Mouse (Mus musculus): ENCODE measurements around the gene Tyrobp. TPM values are rescaled to one million over a fixed set of nuclear protein-coding genes. Genes with fewer than 3 reads are reported as not detected.

Gene Tyrobp
- 51.1 and 52.7 TPM in 2 replicates for polyA plus RNA-seq (2016; fragmentation: Nextera tagmentation; extraction: Ambion mirVana)

- H3K27me3 ChIP-seq (replicated peaks) = no peaks in the 10 kb centered on the region
- peak within 1 kb of the TSS; percentile 37; the same call in 1 of the 2 replicates for H3K27ac ChIP-seq
- no peaks in the 10 kb centered on the region for H3K9me3 ChIP-seq (replicated peaks)
- H3K4me3 ChIP-seq = peak within 1 kb of the TSS; percentile 2; the same call in 1 of the 2 replicates
- 19% methylated on average over 5 of the region's 5 CpGs for WGBS (ENCODE audit: insufficient replicate concordance)
- H3K36me3 ChIP-seq = no peaks in the 10 kb centered on the region
- no peak within 1 kb of the TSS; the same call in 1 of the 2 replicates for H3K4me2 ChIP-seq
- no peak within 1 kb of the TSS for H3K9ac ChIP-seq
- ATAC-seq = 0 out of 2 replicates have a peak, but pooled peaks have one; percentile 34
- H3K4me1 ChIP-seq = peaks cover 7% of the 10 kb centered on the region; the same call in 1 of the 2 replicates
Measured at GRCm38 (mm10) chr7:30413596-30413995, at the start of gene Tyrobp. Gene Tyrobp, plus strand, starts transcription at chr7:30413760.

- ATAC-seq = no peak
- H3K36me3 ChIP-seq = no peaks in the 10 kb centered on the region
- peaks cover 37% of the 10 kb centered on the region for H3K27me3 ChIP-seq (replicated peaks)
- H3K4me2 ChIP-seq = no peak overlapping the region
- H3K9me3 ChIP-seq (replicated peaks) = no peaks in the 10 kb centered on the region
- 55% methylated on average over 2 of the region's 2 CpGs for WGBS (ENCODE audit: insufficient replicate concordance)
- no peak overlapping the region for H3K4me3 ChIP-seq
- no peak overlapping the region for H3K9ac ChIP-seq
- no peak overlapping the region for H3K27ac ChIP-seq
- 0 out of 2 replicates have a peak, but pooled peaks cover 5% of the 10 kb centered on the region for H3K4me1 ChIP-seq
Measured at GRCm38 (mm10) chr7:30367466-30367865, 46.1 kb upstream of the Tyrobp start.

GRCm38 (mm10) chr7:30373501-30373962, 40.0 kb upstream of the Tyrobp start:
- Histone ChIP-seq H3K9ac (peak overlapping the region; percentile 44), H3K27ac (no peak overlapping the region), H3K4me3 (peak overlapping the region; percentile 48), H3K4me1 (0 out of 2 replicates have a peak, but pooled peaks cover 3% of the 10 kb centered on the region), H3K9me3 (replicated peaks) (no peaks in the 10 kb centered on the region), H3K27me3 (replicated peaks) (no peaks in the 10 kb centered on the region), H3K36me3 (no peaks in the 10 kb centered on the region), H3K4me2 (peak overlapping the region; percentile 61)
- peak; percentile 98 for ATAC-seq
- 1% methylated on average over 21 of the region's 21 CpGs for WGBS (ENCODE audit: insufficient replicate concordance)

GRCm38 (mm10) chr7:30380061-30380460, 33.5 kb upstream of the Tyrobp start:
- Histone ChIP-seq H3K36me3 (no peaks in the 10 kb centered on the region), H3K4me3 (no peak overlapping the region), H3K27me3 (replicated peaks) (no peaks in the 10 kb centered on the region), H3K9ac (no peak overlapping the region), H3K4me1 (no peaks in the 10 kb centered on the region), H3K27ac (no peak overlapping the region), H3K4me2 (no peak overlapping the region), H3K9me3 (replicated peaks) (no peaks in the 10 kb centered on the region)
- 45% methylated on average over 5 of the region's 5 CpGs for WGBS (ENCODE audit: insufficient replicate concordance)
- ATAC-seq = no peak

GRCm38 (mm10) chr7:30384106-30384505, 29.5 kb upstream of the Tyrobp start:
- no peaks in the 10 kb centered on the region for H3K36me3 ChIP-seq
- H3K27me3 ChIP-seq (replicated peaks) = no peaks in the 10 kb centered on the region
- no peak overlapping the region for H3K4me3 ChIP-seq
- H3K9me3 ChIP-seq (replicated peaks) = no peaks in the 10 kb centered on the region
- WGBS (ENCODE audit: insufficient replicate concordance) = 70% methylated on average over 9 of the region's 9 CpGs
- H3K4me2 ChIP-seq = no peak overlapping the region
- H3K27ac ChIP-seq = no peak overlapping the region
- no peak overlapping the region for H3K9ac ChIP-seq
- no peak for ATAC-seq
- no peaks in the 10 kb centered on the region for H3K4me1 ChIP-seq

- Histone ChIP-seq H3K4me1 (no peaks in the 10 kb centered on the region), H3K4me3 (no peak overlapping the region), H3K36me3 (no peaks in the 10 kb centered on the region), H3K27ac (peak overlapping the region; percentile 63; the same call in 1 of the 2 replicates), H3K4me2 (no peak overlapping the region), H3K9ac (no peak overlapping the region), H3K9me3 (replicated peaks) (no peaks in the 10 kb centered on the region), H3K27me3 (replicated peaks) (no peaks in the 10 kb centered on the region)
- 58% methylated on average over 4 of the region's 4 CpGs for WGBS (ENCODE audit: insufficient replicate concordance)
- ATAC-seq = no peak
Measured at GRCm38 (mm10) chr7:30392746-30393520, 20.6 kb upstream of the Tyrobp start.

- Histone ChIP-seq H3K4me2 (no peak overlapping the region), H3K4me1 (no peaks in the 10 kb centered on the region), H3K27ac (peak overlapping the region; percentile 63), H3K36me3 (no peaks in the 10 kb centered on the region), H3K9me3 (replicated peaks) (no peaks in the 10 kb centered on the region), H3K9ac (no peak overlapping the region), H3K27me3 (replicated peaks) (no peaks in the 10 kb centered on the region), H3K4me3 (no peak overlapping the region)
- no peak for ATAC-seq
- WGBS (ENCODE audit: insufficient replicate concordance) = 77% methylated on average over 4 of the region's 4 CpGs
Measured at GRCm38 (mm10) chr7:30393631-30394030, 19.9 kb upstream of the Tyrobp start.

- no peaks in the 10 kb centered on the region for H3K9me3 ChIP-seq (replicated peaks)
- no peaks in the 10 kb centered on the region for H3K4me1 ChIP-seq
- 16% methylated on average over 10 of the region's 11 CpGs for WGBS (ENCODE audit: insufficient replicate concordance)
- 0 out of 2 replicates have a peak overlapping the region, but pooled peaks have one; percentile 2 for H3K4me2 ChIP-seq
- peak overlapping the region; percentile 63 for H3K27ac ChIP-seq
- no peak overlapping the region for H3K9ac ChIP-seq
- no peaks in the 10 kb centered on the region for H3K36me3 ChIP-seq
- peak; percentile 58 for ATAC-seq
- no peaks in the 10 kb centered on the region for H3K27me3 ChIP-seq (replicated peaks)
- H3K4me3 ChIP-seq = no peak overlapping the region
Measured at GRCm38 (mm10) chr7:30394379-30394778, 19.2 kb upstream of the Tyrobp start.

- Histone ChIP-seq H3K27me3 (replicated peaks) (no peaks in the 10 kb centered on the region), H3K4me1 (no peaks in the 10 kb centered on the region), H3K9me3 (replicated peaks) (no peaks in the 10 kb centered on the region), H3K4me3 (no peak overlapping the region), H3K9ac (no peak overlapping the region), H3K27ac (no peak overlapping the region), H3K4me2 (no peak overlapping the region), H3K36me3 (no peaks in the 10 kb centered on the region)
- whole genome bisulfite sequencing (ENCODE audit: insufficient replicate concordance) = 38% methylated on average over 2 of the region's 2 CpGs
- no peak for ATAC-seq
Measured at GRCm38 (mm10) chr7:30394871-30395270, 18.7 kb upstream of the Tyrobp start.

GRCm38 (mm10) chr7:30399671-30400070, 13.9 kb upstream of the Tyrobp start:
- Histone ChIP-seq H3K4me1 (no peaks in the 10 kb centered on the region), H3K4me3 (no peak overlapping the region), H3K27ac (no peak overlapping the region), H3K9ac (no peak overlapping the region), H3K9me3 (replicated peaks) (no peaks in the 10 kb centered on the region), H3K27me3 (replicated peaks) (no peaks in the 10 kb centered on the region), H3K36me3 (no peaks in the 10 kb centered on the region), H3K4me2 (no peak overlapping the region)
- ATAC-seq = no peak
- WGBS (ENCODE audit: insufficient replicate concordance) = 58% methylated on average over 7 of the region's 7 CpGs

- Histone ChIP-seq H3K27me3 (replicated peaks) (no peaks in the 10 kb centered on the region), H3K9me3 (replicated peaks) (no peaks in the 10 kb centered on the region), H3K27ac (no peak overlapping the region), H3K4me1 (no peaks in the 10 kb centered on the region), H3K4me2 (no peak overlapping the region), H3K4me3 (no peak overlapping the region), H3K36me3 (no peaks in the 10 kb centered on the region), H3K9ac (no peak overlapping the region)
- ATAC-seq = no peak
- 56% methylated on average over 4 of the region's 4 CpGs for WGBS (ENCODE audit: insufficient replicate concordance)
Measured at GRCm38 (mm10) chr7:30402343-30402742, 11.2 kb upstream of the Tyrobp start.

GRCm38 (mm10) chr7:30408639-30409038, 4.9 kb upstream of the Tyrobp start:
- ATAC-seq = no peak
- H3K9me3 ChIP-seq (replicated peaks) = no peaks in the 10 kb centered on the region
- no peaks in the 10 kb centered on the region for H3K4me1 ChIP-seq
- no peaks in the 10 kb centered on the region for H3K27me3 ChIP-seq (replicated peaks)
- no peak overlapping the region for H3K4me2 ChIP-seq
- H3K36me3 ChIP-seq = no peaks in the 10 kb centered on the region
- H3K27ac ChIP-seq = no peak overlapping the region
- WGBS (ENCODE audit: insufficient replicate concordance) = 56% methylated on average over 3 of the region's 3 CpGs
- H3K4me3 ChIP-seq = no peak overlapping the region
- H3K9ac ChIP-seq = no peak overlapping the region

All from liver, embryonic 12.5 days (tissue).